Mouse (Mus musculus) T-helper 17 cell (primary cell): ENCODE measurements at regions not wholly inside any gene's neighbourhood (a gene's known extent, or its start where the extent isn't known, plus 50 kb on each side); places are given as distances from the start of the nearest gene placed in this dataset.

Source experiments
- in situ Hi-C, 2 experiments: fragments of 300-600 bp; cut with MboI, MseI; formaldehyde crosslinking; loops; 1 replicate in 1 of 2; 2 replicates in 1 of 2; pipeline ENCODE4 v1.15.1; 2025; ENCODE audit warnings: high pct_unique_total_duplicates in 2 of 2

- in situ Hi-C loops, result no loop called here
These were observed 231.4 kb upstream of the Frg1 start for GRCm38 (mm10) chr8:41648276-41648675.

GRCm38 (mm10) chr8:41644626-41645025 is 227.8 kb upstream of the Frg1 start:
- in situ Hi-C loops, result no loop called here

- in situ Hi-C loops, result no loop called here
These were observed 207.0 kb upstream of the Frg1 start for GRCm38 (mm10) chr8:41623841-41624240.

- in situ Hi-C loops, result no loop called here
These were observed 183.4 kb upstream of the Frg1 start for GRCm38 (mm10) chr8:41600255-41600654.

GRCm38 (mm10) chr8:41594446-41594845 is 177.6 kb upstream of the Frg1 start:
- in situ Hi-C loops, result no loop called here

DNA sequence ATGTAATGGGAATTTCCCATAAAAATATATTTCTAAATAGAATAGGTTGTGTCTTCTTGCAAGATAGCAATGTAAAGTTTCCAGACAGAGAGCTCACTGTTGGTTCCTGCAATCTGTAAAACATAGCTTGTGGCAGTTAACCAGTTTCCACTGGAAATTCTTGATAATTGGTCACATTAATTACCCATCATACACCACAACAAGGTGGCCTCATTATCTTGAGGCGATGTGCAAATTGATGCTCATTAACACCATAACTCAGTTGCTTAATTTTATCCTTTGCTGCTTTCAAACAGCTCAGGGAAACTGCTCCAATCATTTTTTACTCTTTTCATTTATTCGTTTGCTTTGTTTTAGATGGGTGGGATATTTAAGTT is 176.8 kb upstream of the Frg1 start:
- in situ Hi-C loops, result no loop called here

DNA sequence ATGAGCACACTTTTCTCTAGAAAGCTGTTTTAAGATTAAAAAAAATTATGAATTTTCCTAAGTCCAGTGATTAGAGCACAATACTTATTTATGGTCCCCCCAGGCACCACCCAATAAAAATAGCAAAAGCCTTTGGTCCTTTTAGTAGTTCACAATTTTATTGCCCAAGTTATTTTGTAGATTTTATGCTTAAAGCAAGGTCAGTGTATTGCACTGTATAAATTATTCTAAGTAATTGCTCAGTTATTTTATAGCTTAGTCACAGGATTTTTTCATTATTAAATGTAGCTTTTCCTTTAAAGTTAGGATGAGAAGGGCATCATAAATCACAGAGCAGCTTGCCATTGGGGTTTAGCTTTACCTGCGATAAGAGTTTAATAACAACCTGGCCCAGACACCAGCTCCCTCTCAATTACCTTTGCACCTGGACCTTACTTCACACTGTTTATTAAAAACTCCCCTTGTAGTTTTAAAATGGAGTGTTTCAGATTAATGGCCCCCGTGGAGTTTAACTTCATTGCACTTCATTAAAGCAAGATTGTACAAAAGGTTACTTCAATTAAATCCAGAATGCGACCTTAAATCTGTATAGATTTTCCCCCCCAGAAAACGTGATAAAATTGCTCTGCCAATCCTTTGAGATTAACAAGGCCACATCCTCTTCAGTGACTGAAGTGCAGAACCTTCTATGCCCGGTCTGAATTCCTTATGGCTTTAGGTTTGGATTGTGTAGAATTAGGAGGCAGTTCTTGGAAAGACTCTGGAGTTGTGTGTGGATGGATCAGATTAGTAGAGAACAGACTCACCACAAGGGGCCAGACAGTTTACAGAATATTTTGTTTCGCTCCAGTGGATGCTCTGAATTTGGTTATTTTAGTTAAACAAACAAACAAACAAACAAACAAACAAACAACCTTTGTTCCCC is 176.1 kb upstream of the Frg1 start:
- in situ Hi-C loops, result no loop called here

DNA sequence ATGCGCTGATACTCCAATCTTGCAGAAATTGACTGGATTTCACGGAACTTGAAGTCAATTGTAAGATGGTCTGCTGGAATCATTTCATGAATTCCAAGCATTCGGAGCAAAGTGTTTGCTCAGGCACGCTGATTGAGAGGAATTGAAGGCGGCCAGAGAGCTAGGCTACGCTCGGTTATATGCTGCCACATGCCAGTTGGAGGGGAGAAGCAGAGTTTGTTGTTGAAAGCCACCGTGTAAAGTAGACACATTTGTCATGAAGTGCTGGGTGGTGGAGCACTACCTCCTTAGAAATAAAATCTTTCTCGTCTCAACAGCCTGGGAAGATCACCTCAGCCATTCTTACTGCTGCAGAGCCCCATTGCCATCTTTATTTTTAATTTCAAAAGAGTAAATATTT is 175.3 kb upstream of the Frg1 start:
- in situ Hi-C loops, result no loop called here

GRCm38 (mm10) chr8:41588157-41588556 is 171.3 kb upstream of the Frg1 start:
- in situ Hi-C loops, result loop anchor here in 1 of 2 experiments (10.0 kb wide), 1 partner anchor 337 kb away; no protein-coding TSS in a partner anchor

DNA sequence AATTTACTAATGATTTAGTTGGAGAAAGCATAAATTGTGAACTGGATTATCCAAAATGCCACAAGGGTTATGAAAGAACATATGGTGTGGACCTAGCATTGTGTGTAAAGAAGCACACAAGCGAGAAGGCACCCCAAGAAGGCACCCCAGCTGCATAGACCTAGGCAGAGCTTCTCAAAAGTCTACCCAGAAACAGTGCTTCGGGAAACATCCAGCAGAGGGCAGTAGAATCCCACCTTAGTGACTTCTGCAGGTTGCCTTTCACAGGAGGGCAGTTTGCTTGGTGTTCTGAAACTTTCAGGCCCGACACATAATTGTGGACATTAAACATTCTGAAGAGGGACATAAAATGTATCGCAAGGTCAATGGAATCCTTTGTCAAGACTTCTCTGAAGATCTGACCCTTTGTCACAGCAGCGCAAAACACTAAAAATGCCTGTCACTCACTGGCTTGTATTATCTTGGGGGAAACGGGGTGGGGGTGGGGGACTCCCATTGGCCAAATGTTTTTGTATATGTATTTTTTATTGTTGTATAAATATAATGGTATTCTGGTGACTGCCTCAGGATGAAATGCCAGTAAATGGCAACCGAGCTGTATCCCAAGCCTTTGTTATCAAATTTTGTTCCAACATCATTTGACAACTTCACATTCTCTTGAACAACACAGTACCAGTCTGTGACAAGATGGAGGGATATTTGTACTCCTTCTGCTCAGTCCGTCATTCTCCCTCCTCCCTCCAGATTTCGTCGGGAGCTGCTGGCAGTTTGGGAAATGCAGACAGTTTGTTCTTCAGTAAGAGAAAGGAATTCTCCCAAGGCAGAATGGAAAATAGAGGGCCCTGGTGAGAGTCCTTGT is 156.4 kb upstream of the Frg1 start:
- in situ Hi-C loops, result no loop called here

DNA sequence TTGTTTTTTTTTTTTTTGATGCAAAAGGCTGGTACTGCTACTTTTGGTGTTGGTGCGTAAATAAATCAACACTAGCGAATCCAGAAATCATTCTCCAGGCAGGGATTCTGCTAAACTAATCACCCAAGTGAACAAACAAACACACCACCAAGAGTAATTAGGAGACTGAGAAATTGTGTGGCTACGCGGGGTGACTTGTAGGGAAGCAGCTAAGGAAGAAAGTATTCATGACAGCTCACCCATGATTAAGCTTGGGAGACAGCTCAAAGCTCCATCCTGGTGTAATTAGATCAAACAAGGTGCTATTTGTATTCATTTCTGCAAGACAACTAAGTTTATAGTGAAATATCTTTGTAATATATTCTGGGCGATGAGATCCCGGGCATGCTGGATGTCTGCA is 153.7 kb upstream of the Frg1 start:
- in situ Hi-C loops, result no loop called here

GRCm38 (mm10) chr8:41561995-41562394 is 145.1 kb upstream of the Frg1 start:
- in situ Hi-C loops, result loop anchor here in 1 of 2 experiments (10.0 kb wide), 2 partner anchors 723 to 1273 kb away; no protein-coding TSS in a partner anchor

GRCm38 (mm10) chr8:41556819-41557218 is 139.9 kb upstream of the Frg1 start:
- in situ Hi-C loops, result no loop called here

- in situ Hi-C loops, result no loop called here
These were observed 136.1 kb upstream of the Frg1 start for GRCm38 (mm10) chr8:41552747-41553534.

DNA sequence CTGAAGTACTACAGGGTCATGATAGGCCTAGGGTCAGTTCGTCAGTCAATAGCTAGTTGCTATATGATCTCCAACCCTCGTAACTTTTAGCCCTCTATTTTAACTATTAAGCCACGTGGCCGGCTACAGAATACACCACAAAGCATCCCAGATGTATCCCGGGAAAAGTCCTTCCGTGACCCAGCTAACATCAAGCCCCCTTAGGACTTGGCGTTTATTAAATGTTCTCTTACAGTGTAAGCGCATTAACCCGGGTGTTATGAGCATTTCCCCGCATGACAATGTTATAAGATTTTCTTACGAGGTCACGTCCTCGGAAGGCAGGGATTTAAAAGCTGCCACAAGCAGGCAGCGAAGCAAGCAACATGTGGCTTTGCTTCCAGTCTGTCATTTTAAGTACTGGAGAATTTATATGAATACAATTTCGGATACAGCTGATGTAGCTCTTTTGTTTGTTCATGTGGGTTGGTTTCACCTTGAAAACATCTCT is 135.1 kb upstream of the Frg1 start:
- in situ Hi-C loops, result no loop called here

- in situ Hi-C loops, result no loop called here
These were observed 133.2 kb upstream of the Frg1 start for GRCm38 (mm10) chr8:41550095-41550420.

GRCm38 (mm10) chr8:41549220-41550094 is 132.6 kb upstream of the Frg1 start:
- in situ Hi-C loops, result loop anchor here in 1 of 2 experiments (25.0 kb wide), 1 partner anchor 1113 kb away; no protein-coding TSS in a partner anchor

GRCm38 (mm10) chr8:41547730-41548368 is 131.0 kb upstream of the Frg1 start:
- in situ Hi-C loops, result loop anchor here in 1 of 2 experiments (25.0 kb wide), 1 partner anchor 1114 kb away; no protein-coding TSS in a partner anchor

- in situ Hi-C loops, result loop anchor here in 1 of 2 experiments (25.0 kb wide), 1 partner anchor 1130 kb away; no protein-coding TSS in a partner anchor
These were observed 115.3 kb upstream of the Frg1 start for GRCm38 (mm10) chr8:41532212-41532611.

DNA sequence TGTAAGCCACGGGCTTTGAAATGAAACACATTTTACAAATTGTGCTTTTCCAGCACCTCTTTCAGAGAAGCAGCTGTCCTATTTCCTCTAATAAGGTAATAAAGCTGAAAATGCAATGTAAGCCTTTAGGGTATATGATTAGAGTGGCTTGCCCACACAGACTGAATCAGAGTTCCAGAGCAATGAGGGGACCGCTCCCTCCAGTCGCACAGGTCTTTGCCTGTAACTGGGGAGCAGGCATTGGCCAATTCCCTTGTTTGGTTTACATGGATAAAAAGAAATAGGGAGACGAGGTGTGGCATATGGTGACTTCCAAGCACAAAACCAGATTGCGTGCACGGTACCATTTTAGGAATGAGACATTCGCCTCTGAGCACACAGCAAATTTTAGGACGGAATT is 112.7 kb upstream of the Frg1 start:
- in situ Hi-C loops, result loop anchor here in 1 of 2 experiments (25.0 kb wide), 1 partner anchor 1133 kb away; no protein-coding TSS in a partner anchor
